Mouse (Mus musculus): ENCODE measurements at regions not wholly inside any gene's neighbourhood (a gene's known extent, or its start where the extent isn't known, plus 50 kb on each side); places are given as distances from the start of the nearest gene placed in this dataset.

DNA sequence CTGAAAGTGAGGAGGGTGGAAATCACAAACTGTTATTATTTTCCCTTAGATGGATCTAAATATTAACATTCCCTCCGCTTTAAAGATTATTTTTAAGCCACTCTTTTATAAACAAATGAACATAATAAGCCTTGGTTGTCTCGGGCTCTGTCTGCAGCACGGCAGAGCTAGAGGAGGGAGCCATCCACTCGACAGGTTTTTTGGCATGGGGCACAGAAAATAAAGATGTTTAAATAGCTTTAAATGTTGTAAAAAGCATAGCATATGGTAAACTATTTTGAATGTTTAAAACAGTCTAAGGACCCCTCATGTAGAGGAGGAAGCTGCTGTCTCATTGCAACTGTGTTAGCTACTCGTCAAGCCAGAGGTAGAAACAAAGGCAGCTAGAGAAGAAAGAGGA is 338.4 kb downstream of the Kcnrg start:
- no peak for TF ChIP-seq CTCF (IDR thresholded peaks at IDR 0.05; ENCODE audit: low read depth, low read length)
- TF ChIP-seq POLR2A (IDR thresholded peaks at IDR 0.05; ENCODE audit: extremely low read depth, insufficient read depth, low read length), result no peak

All from liver, adult 2 months (tissue).